Mouse (Mus musculus): ENCODE measurements around the gene Wdr17. TPM values are rescaled to one million over a fixed set of nuclear protein-coding genes. Genes with fewer than 3 reads are reported as not detected.

Wdr17 gene
- total RNA-seq (2023), result not detected in 4 replicates

DNA sequence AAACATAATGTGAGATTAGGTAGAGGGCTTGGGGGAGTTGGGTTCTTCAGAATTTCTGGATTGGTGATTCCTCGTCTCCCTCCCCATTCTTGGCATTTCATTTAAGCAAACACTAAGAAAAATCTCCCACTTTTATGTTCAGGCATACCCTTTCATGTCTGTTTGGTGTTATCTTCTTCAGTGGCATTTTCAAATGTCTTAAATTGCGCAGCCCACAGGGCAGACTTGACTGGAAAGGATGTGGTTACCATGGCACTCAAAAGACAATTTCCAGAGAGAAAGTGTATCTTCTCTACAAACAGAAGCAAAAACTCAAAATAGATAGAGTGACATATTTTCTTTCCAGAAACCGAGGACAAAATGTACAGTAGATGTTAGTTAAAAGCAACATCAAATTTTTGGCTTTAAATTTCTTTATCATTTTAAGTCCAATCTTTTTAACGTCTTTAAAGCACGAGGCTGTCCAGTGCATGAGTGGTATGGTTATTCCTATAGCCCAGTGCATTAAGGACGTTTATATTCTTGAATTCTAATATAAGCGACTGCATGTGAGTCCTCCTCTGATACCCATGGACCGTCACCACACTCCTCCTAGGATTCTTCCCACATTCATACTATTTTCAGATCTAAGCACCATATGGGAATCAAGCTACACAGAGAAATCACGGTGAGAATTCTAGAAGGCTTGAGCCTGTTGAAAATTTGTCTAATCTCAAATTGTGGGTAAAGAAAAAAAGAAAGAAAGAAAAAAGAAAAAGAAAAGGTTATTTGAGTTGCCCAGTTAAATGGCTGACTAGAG is at the start of gene Wdr17:
Gene Wdr17, minus strand, starts transcription at position 198 of the 799 bp plus-strand sequence.

DNA sequence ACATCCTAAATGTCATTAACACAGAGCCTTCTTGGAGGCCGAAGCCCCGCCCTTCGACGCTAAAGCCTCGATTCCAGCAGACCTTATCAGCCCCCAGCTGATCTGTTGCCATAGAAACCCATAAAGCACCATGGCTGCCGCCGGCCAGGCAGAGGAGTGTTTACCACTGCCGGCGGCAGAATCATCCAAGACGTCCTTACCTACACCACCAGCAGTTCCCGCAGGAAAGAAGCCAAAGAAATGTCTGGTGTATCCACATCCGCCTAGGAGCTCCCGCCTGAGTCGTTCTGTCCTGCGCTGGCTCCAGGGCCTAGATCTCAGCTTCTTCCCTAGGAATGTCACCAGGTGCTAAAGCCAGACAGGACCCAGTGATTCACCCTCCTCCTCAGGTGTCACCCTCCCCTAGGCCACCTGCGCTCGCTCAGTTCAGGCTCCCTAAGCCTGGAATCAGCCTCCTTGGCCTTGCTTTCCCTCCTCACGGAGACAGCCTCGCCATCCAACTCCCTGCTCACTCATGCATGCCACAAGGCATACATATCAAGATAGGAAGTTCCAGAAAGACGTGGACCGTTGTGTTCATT is 286.2 kb downstream of the Wdr17 start, which contains the start of gene Spata4:
Gene Spata4, plus strand, starts transcription at position 111 of the 581 bp plus-strand sequence.

Other genes with a start within 250 kb of the Wdr17 start
- gene Gpm6a, start 67.7 kb upstream of the Wdr17 start, total RNA-seq (2023), result 0.23 to 0.38 TPM (median 0.33 TPM) in 4 replicates

Data from B cell, adult 62 days (primary cell).